9 mouse cellular contexts compared by ENCODE assay signal in the genomic region with DNA sequence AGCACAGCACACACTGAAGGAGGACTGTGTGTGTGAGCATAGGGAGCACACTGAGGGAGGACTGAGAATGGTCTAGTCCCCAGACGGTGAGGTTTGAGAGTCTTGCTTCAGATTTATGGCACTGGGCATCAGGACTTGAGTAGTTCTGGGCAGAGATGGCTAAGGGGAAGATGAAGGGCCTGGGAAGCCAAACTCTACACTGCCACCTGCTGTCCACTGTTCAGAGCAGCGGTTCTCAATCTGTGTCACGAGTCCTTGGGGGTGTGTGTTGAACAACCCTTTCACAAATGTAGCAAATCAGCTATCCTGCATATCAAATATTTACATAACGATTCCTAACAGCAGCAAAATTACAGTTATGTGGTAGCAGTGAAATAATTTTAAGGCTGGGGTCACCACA. TPM values are rescaled to one million over a fixed set of nuclear protein-coding genes. Genes with fewer than 3 reads are reported as not detected.
DNase-seq lines count a peak whose midpoint lies in the region; ATAC-seq and TF ChIP-seq lines count a peak whose summit lies in the region.
"Had no signal": no experiment of that assay in that cellular context is flagged by ENCODE, and none has a peak within 500 bp of the region (broad histone marks: within the 10 kb centered on the region; RNA-seq: fewer than 3 reads in every experiment).

No protein-coding gene starts in this region.

- peak; percentile 64 for TF ChIP-seq RAD21 in CH12.LX (IDR thresholded peaks at IDR 0.05; ENCODE audit: low read depth, low read length)

- TF ChIP-seq POLR2A in CH12.LX (IDR thresholded peaks at IDR 0.05; ENCODE audit: low read depth, low read length) = no peak

- peak; percentile 50 for DNase-seq in hindbrain, embryonic 10.5 days (ENCODE audit: low spot score)
- peak; percentile 76 for DNase-seq in CH12.LX (ENCODE audit: extremely low read depth)
- DNase-seq in c-Kit-positive CD71-positive TER-119-positive erythroid progenitor cells, embryonic 14.5 days (ENCODE audit: low spot score) = peak; percentile 51
- peak; percentile 58 to 72 for DNase-seq in frontal cortex, postnatal 36 days (ENCODE audit: low spot score in 2 of 2)
- peak; percentile 52 to 75 for DNase-seq in layer of hippocampus, adult 18-20 months (ENCODE audit: low spot score in 2 of 2)
- peak; percentile 90 for DNase-seq in splenic B cell, adult 2 months (ENCODE audit: low read depth, low spot score)

- peak; percentile 49 to 89 for TF ChIP-seq CTCF in CH12.LX (conservative IDR thresholded peaks at IDR 0.05 in 1 of 2, IDR thresholded peaks at IDR 0.05 in 1 of 2; ENCODE audit: low read depth in 2 of 2, low read length in 2 of 2)

- peaks cover 71% of the 10 kb centered on the region for H3K36me3 ChIP-seq in hindbrain, embryonic 10.5 days
- H3K36me3 ChIP-seq in hindbrain, embryonic 12.5 days = peaks cover 55% of the 10 kb centered on the region
- peaks cover 45 to 80% of the 10 kb centered on the region in 2 experiments for H3K36me3 ChIP-seq in CH12.LX (replicated peaks in 1 of 2; ENCODE audit: control insufficient read depth in 1 of 2, insufficient read depth in 1 of 2, low read length in 1 of 2)
- peaks cover 85% of the 10 kb centered on the region for H3K36me3 ChIP-seq in megakaryocyte, embryonic 14.5 days (replicated peaks; ENCODE audit: low read length)
- H3K36me3 ChIP-seq in splenic B cell, adult 2 months (ENCODE audit: control insufficient read depth, insufficient read depth, low read length, poor library complexity, severe bottlenecking) = peaks cover 3% of the 10 kb centered on the region

- H3K9me3 ChIP-seq in hindbrain, embryonic 10.5 days = no peaks in the 10 kb centered on the region
- H3K9me3 ChIP-seq in hindbrain, embryonic 12.5 days (replicated peaks) = no peaks in the 10 kb centered on the region
- H3K9me3 ChIP-seq in CH12.LX (replicated peaks; ENCODE audit: low read length) = no peaks in the 10 kb centered on the region
- no peaks in the 10 kb centered on the region for H3K9me3 ChIP-seq in megakaryocyte, embryonic 14.5 days
- H3K9me3 ChIP-seq: limb, embryonic 12.5 days had no signal

- no peak for ATAC-seq in hindbrain, embryonic 12.5 days (ENCODE audit: low FRiP score)

- H3K4me3 ChIP-seq in hindbrain, embryonic 10.5 days = no peak overlapping the region
- no peak overlapping the region for H3K4me3 ChIP-seq in hindbrain, embryonic 12.5 days
- H3K4me3 ChIP-seq in CH12.LX (replicated peaks in 1 of 3; ENCODE audit: low read depth in 2 of 3, low read length in 2 of 3, poor library complexity in 1 of 3) = no peak overlapping the region
- peak overlapping the region; percentile 21 for H3K4me3 ChIP-seq in megakaryocyte, embryonic 14.5 days (replicated peaks)
- H3K4me3 ChIP-seq: limb, embryonic 12.5 days had no signal

- no peak for TF ChIP-seq EP300 in CH12.LX (IDR thresholded peaks at IDR 0.05; ENCODE audit: low read length)

- no peak overlapping the region for H3K4me2 ChIP-seq in hindbrain, embryonic 12.5 days (replicated peaks)
- H3K4me2 ChIP-seq in CH12.LX (ENCODE audit: insufficient read depth, low read depth, poor library complexity, severe bottlenecking) = no peak overlapping the region
- H3K4me2 ChIP-seq: limb, embryonic 12.5 days had no signal

- WGBS in hindbrain, embryonic 10.5 days = 35% methylated on average over 4 of the region's 4 CpGs
- WGBS in hindbrain, embryonic 12.5 days = 36% methylated on average over 4 of the region's 4 CpGs

- no peak overlapping the region for H3K9ac ChIP-seq in hindbrain, embryonic 12.5 days
- H3K9ac ChIP-seq in CH12.LX (ENCODE audit: insufficient read depth, low read depth) = no peak overlapping the region
- H3K9ac ChIP-seq: limb, embryonic 12.5 days had no signal

- in situ Hi-C loops in CH12.LX (cut with MboI; ENCODE audit: low pct_ligation_motif_present, low pct_unique_long_range_greater_than_20kb, low sequenced_read_pairs) = no loop called here

- dilution Hi-C loops in CH12.LX (cut with MboI; ENCODE audit: extremely low pct_ligation_motif_present, extremely low pct_unique_long_range_greater_than_20kb, low sequenced_read_pairs) = no loop called here

- H3K4me1 ChIP-seq in hindbrain, embryonic 10.5 days (replicated peaks) = peaks cover 16% of the 10 kb centered on the region
- H3K4me1 ChIP-seq in hindbrain, embryonic 12.5 days = peaks cover 17% of the 10 kb centered on the region
- peaks cover 6 to 13% of the 10 kb centered on the region in 2 experiments for H3K4me1 ChIP-seq in CH12.LX (ENCODE audit: control insufficient read depth in 1 of 2, insufficient read depth in 2 of 2)
- H3K4me1 ChIP-seq in megakaryocyte, embryonic 14.5 days = peaks cover 60% of the 10 kb centered on the region

- no peaks in the 10 kb centered on the region for H3K79me2 ChIP-seq in CH12.LX (replicated peaks; ENCODE audit: control insufficient read depth, extremely low read depth, insufficient read depth, poor library complexity, severe bottlenecking)

- no peak overlapping the region for H3K27ac ChIP-seq in hindbrain, embryonic 10.5 days
- H3K27ac ChIP-seq in hindbrain, embryonic 12.5 days = no peak overlapping the region
- no peak overlapping the region for H3K27ac ChIP-seq in CH12.LX (ENCODE audit: insufficient read depth, low read depth)
- H3K27ac ChIP-seq: limb, embryonic 12.5 days had no signal

- H3K27me3 ChIP-seq in hindbrain, embryonic 10.5 days (ENCODE audit: insufficient read depth, poor library complexity, severe bottlenecking) = no peaks in the 10 kb centered on the region
- H3K27me3 ChIP-seq in hindbrain, embryonic 12.5 days = no peaks in the 10 kb centered on the region
- no peaks in the 10 kb centered on the region for H3K27me3 ChIP-seq in CH12.LX (replicated peaks)
- no peaks in the 10 kb centered on the region for H3K27me3 ChIP-seq in megakaryocyte, embryonic 14.5 days (replicated peaks)
- no peaks in the 10 kb centered on the region for H3K27me3 ChIP-seq in splenic B cell, adult 2 months (ENCODE audit: control insufficient read depth, insufficient read depth, low read length, poor library complexity, severe bottlenecking)
- H3K27me3 ChIP-seq: limb, embryonic 12.5 days had no signal

TF ChIP-seq in CH12.LX, 34 proteins besides CTCF, POLR2A, EP300 and RAD21:
- TF ChIP-seq MAX (IDR thresholded peaks at IDR 0.05; ENCODE audit: low read length) = no peak
- no peak for TF ChIP-seq E2F4 (IDR thresholded peaks at IDR 0.05; ENCODE audit: insufficient replicate concordance, low read depth, low read length)
- no peak for TF ChIP-seq MYC (IDR thresholded peaks at IDR 0.05; ENCODE audit: low read depth, low read length)
- no peak for TF ChIP-seq NRF1 (IDR thresholded peaks at IDR 0.05; ENCODE audit: low read depth, low read length)
- TF ChIP-seq USF2 (conservative IDR thresholded peaks at IDR 0.05; ENCODE audit: low read depth, low read length) = no peak
- TF ChIP-seq ZC3H11A (IDR thresholded peaks at IDR 0.05; ENCODE audit: low read depth, low read length) = peak; percentile 44
- peak; percentile 95 for TF ChIP-seq SMC3 (IDR thresholded peaks at IDR 0.05; ENCODE audit: low read depth, low read length)
- no peak for TF ChIP-seq TCF12 (IDR thresholded peaks at IDR 0.05; ENCODE audit: low read depth, low read length)
- no peak for TF ChIP-seq ZMIZ1 (IDR thresholded peaks at IDR 0.05; ENCODE audit: low read depth, low read length)
- TF ChIP-seq POLR2AphosphoS2 (IDR thresholded peaks at IDR 0.05; ENCODE audit: low read depth, low read length) = no peak
- TF ChIP-seq ZKSCAN1 (IDR thresholded peaks at IDR 0.05; ENCODE audit: borderline replicate concordance, low read depth, low read length) = no peak

RNA-seq across cellular contexts. Expression of gene D10Jhu81e, which starts 5.7 kb away (rescaled TPM):
- 17.1 and 28.7 TPM in 2 replicates for polyA plus RNA-seq in hindbrain, embryonic 10.5 days (2016; fragmentation: Nextera tagmentation; extraction: Ambion mirVana)
- polyA plus RNA-seq in hindbrain, embryonic 12.5 days (2016; fragmentation: Nextera tagmentation; extraction: Ambion mirVana) = 20.1 and 24.4 TPM in 2 replicates
- total RNA-seq in CH12.LX (2012; rRNA removed) (43.9 and 45.7 TPM in 2 replicates), CH12.LX (2014; rRNA removed) (34.3 and 51.0 TPM in 2 replicates)
- 29.9 and 34.3 TPM in 2 replicates for polyA plus RNA-seq in CH12.LX (2012; ENCODE audit: insufficient read length, low read depth)
- total RNA-seq in layer of hippocampus, adult 18-20 months (2021) = 100 to 1,000 TPM; 129 to 132 TPM
- polyA plus RNA-seq in megakaryocyte, embryonic 14.5 days (2012; ENCODE audit: insufficient read depth, low replicate concordance) = 44.9 and 59.7 TPM in 2 replicates

RNA-seq across cellular contexts. Expression of gene Pwp2, which starts 21.0 kb away (rescaled TPM):
- 23.3 and 27.0 TPM in 2 replicates for polyA plus RNA-seq in hindbrain, embryonic 10.5 days (2016; fragmentation: Nextera tagmentation; extraction: Ambion mirVana)
- 20.9 and 21.2 TPM in 2 replicates for polyA plus RNA-seq in hindbrain, embryonic 12.5 days (2016; fragmentation: Nextera tagmentation; extraction: Ambion mirVana)
- total RNA-seq in CH12.LX (2012; rRNA removed) (43.0 and 55.5 TPM in 2 replicates), CH12.LX (2014; rRNA removed) (48.6 and 49.9 TPM in 2 replicates)
- 41.2 and 42.9 TPM in 2 replicates for polyA plus RNA-seq in CH12.LX (2012; ENCODE audit: insufficient read length, low read depth)
- 10 to 100 TPM; 19.7 to 20.5 TPM for total RNA-seq in layer of hippocampus, adult 18-20 months (2021)
- 1.3 and 2.9 TPM in 2 replicates for polyA plus RNA-seq in megakaryocyte, embryonic 14.5 days (2012; ENCODE audit: insufficient read depth, low replicate concordance)
